Mouse (Mus musculus): ENCODE measurements around the gene Cit. TPM values are rescaled to one million over a fixed set of nuclear protein-coding genes. Genes with fewer than 3 reads are reported as not detected.

Cit gene
- polyA plus RNA-seq, 1 experiment from 2014 or later = 3.7 TPM

DNA sequence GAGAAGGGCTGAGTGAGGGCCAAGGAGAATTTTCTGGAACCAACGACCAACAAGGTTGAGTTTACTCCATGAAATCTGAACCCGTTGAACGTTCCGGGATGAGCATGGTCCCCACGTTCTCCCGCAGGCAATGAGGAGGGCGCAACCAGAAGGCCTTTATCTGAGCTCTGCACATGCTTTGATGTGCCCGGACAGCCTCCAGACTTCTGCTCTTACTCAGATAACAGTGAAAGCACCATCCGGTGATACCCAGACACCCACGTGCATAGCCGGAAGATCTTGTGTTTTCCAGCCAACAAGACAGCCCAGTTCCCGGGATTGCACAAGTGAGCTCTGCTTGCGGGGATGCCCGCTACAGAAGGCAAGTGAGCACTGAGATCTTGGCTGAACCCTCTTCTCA, 181.5 kb downstream of the Cit start:
- 92% methylated on average over 14 of the region's 14 CpGs for WGBS
- no peaks in the 10 kb centered on the region for H3K9me3 ChIP-seq (ENCODE audit: control insufficient read depth)
- H3K27me3 ChIP-seq (replicated peaks; ENCODE audit: control insufficient read depth, insufficient read depth, low read length) = no peaks in the 10 kb centered on the region
- no peak overlapping the region for H3K27ac ChIP-seq (ENCODE audit: low read depth, low read length)
- 0 out of 2 replicates have a peak, but pooled peaks cover under 1% of the 10 kb centered on the region for H3K36me3 ChIP-seq (ENCODE audit: control insufficient read depth, insufficient read depth)
- TF ChIP-seq CTCF (IDR thresholded peaks at IDR 0.05; ENCODE audit: low read depth) = no peak
- H3K4me3 ChIP-seq (ENCODE audit: low read depth, low read length) = no peak overlapping the region
- ATAC-seq = no peak
- H3K9ac ChIP-seq (ENCODE audit: low read depth, low read length) = no peak overlapping the region
- no peak overlapping the region for H3K4me2 ChIP-seq (replicated peaks; ENCODE audit: low read depth)
- no peaks in the 10 kb centered on the region; the same call in 1 of the 2 replicates for H3K4me1 ChIP-seq (replicated peaks; ENCODE audit: control insufficient read depth, insufficient read depth, low read length)

DNA sequence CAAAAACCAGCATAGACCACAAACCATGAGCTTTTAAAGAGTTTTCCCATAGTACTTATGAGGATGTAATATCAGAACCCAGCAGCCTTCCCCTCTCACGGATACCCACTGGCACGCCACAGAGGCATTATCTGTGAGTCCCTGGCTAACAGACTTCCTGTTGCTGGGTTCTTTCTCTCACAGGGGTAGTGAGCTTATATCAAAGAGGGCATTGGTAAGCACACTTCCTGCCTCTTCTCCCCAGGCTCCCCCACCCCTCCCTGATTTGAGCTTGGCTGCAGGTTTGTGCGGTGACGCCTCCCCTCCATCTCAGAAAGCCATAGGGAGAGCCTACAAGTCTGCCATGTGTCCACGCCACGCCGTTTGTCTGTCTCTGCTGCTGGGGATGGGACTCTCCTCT, 184.0 kb downstream of the Cit start:
- no peak for TF ChIP-seq CTCF (IDR thresholded peaks at IDR 0.05; ENCODE audit: low read depth)
- WGBS = 54% methylated on average over 7 of the region's 7 CpGs
- ATAC-seq = no peak
- H3K4me3 ChIP-seq (ENCODE audit: low read depth, low read length) = no peak overlapping the region
- H3K9ac ChIP-seq (ENCODE audit: low read depth, low read length) = no peak overlapping the region
- H3K4me2 ChIP-seq (replicated peaks; ENCODE audit: low read depth) = no peak overlapping the region
- H3K27me3 ChIP-seq (replicated peaks; ENCODE audit: control insufficient read depth, insufficient read depth, low read length) = no peaks in the 10 kb centered on the region
- no peak overlapping the region for H3K27ac ChIP-seq (ENCODE audit: low read depth, low read length)
- no peaks in the 10 kb centered on the region for H3K36me3 ChIP-seq (ENCODE audit: control insufficient read depth, insufficient read depth)
- H3K9me3 ChIP-seq (ENCODE audit: control insufficient read depth) = no peaks in the 10 kb centered on the region
- H3K4me1 ChIP-seq (replicated peaks; ENCODE audit: control insufficient read depth, insufficient read depth, low read length) = no peaks in the 10 kb centered on the region

GRCm38 (mm10) chr5:116030566-116031189, 185.6 kb downstream of the Cit start:
- H3K4me2 ChIP-seq (replicated peaks; ENCODE audit: low read depth) = 0 out of 2 replicates have a peak overlapping the region, but pooled peaks have one; percentile 17
- ATAC-seq = no peak; the same call in 1 of the 2 replicates
- 9% methylated on average over 19 of the region's 19 CpGs for WGBS
- H3K36me3 ChIP-seq (ENCODE audit: control insufficient read depth, insufficient read depth) = no peaks in the 10 kb centered on the region
- no peak overlapping the region for H3K9ac ChIP-seq (ENCODE audit: low read depth, low read length)
- H3K27me3 ChIP-seq (replicated peaks; ENCODE audit: control insufficient read depth, insufficient read depth, low read length) = no peaks in the 10 kb centered on the region
- H3K4me3 ChIP-seq (ENCODE audit: low read depth, low read length) = no peak overlapping the region
- H3K9me3 ChIP-seq (ENCODE audit: control insufficient read depth) = no peaks in the 10 kb centered on the region
- no peak overlapping the region for H3K27ac ChIP-seq (ENCODE audit: low read depth, low read length)
- TF ChIP-seq CTCF (IDR thresholded peaks at IDR 0.05; ENCODE audit: low read depth) = no peak
- no peaks in the 10 kb centered on the region for H3K4me1 ChIP-seq (replicated peaks; ENCODE audit: control insufficient read depth, insufficient read depth, low read length)

DNA sequence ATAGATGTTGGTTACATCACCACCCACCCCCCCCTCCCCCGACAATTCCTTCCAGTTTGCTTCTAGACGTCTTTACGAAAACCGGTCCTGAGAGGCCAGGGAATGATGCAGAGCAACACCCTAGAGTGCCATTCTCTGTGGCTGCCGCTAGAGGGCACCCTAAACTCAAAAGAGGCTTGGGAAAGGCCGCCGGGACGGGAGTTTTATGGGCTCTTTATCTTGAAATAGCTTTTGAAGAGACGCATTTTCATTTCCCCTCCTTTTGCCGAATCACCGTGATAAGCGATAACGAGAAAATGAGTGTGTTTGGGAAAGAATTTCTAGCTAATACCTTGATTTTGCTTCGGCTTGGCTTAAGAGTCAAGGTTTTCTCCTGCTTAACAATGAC, 186.1 kb downstream of the Cit start:
- Histone ChIP-seq H3K27ac (ENCODE audit: low read depth, low read length) (no peak overlapping the region), H3K4me1 (replicated peaks; ENCODE audit: control insufficient read depth, insufficient read depth, low read length) (no peaks in the 10 kb centered on the region), H3K9ac (ENCODE audit: low read depth, low read length) (no peak overlapping the region), H3K27me3 (replicated peaks; ENCODE audit: control insufficient read depth, insufficient read depth, low read length) (no peaks in the 10 kb centered on the region), H3K36me3 (ENCODE audit: control insufficient read depth, insufficient read depth) (no peaks in the 10 kb centered on the region), H3K4me2 (replicated peaks; ENCODE audit: low read depth) (peak overlapping the region; percentile 17; the same call in 1 of the 2 replicates), H3K4me3 (ENCODE audit: low read depth, low read length) (0 out of 2 replicates have a peak overlapping the region, but pooled peaks have one; percentile 7), H3K9me3 (ENCODE audit: control insufficient read depth) (no peaks in the 10 kb centered on the region)
- 2% methylated on average over 14 of the region's 14 CpGs for WGBS
- no peak; the same call in 1 of the 2 replicates for ATAC-seq
- TF ChIP-seq CTCF (IDR thresholded peaks at IDR 0.05; ENCODE audit: low read depth) = peak; percentile 84

DNA sequence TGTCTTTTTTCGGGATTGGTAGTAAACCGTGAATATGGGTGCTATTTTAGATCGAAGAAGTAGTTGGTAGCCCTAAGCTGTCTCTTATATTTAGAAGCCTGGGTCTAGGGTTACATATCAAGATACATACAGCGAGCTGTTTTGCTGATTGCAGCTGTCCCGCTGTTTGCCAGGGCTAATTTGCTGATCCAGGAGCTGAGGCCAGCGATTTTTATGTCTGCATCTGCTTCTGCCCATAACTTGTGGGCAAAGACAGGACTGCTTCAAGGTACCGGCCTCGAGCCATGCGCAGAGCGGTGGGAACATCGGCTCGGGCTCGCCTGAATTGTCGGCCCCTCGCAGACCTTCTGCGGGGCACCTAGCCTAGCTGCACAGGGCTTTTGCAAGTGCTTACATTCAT, 191.4 kb downstream of the Cit start:
- H3K9ac ChIP-seq (ENCODE audit: low read depth, low read length) = no peak overlapping the region
- H3K4me2 ChIP-seq (replicated peaks; ENCODE audit: low read depth) = no peak overlapping the region
- no peak for TF ChIP-seq CTCF (IDR thresholded peaks at IDR 0.05; ENCODE audit: low read depth)
- H3K4me3 ChIP-seq (ENCODE audit: low read depth, low read length) = no peak overlapping the region
- 68% methylated on average over 16 of the region's 16 CpGs for WGBS
- H3K9me3 ChIP-seq (ENCODE audit: control insufficient read depth) = no peaks in the 10 kb centered on the region
- H3K27ac ChIP-seq (ENCODE audit: low read depth, low read length) = no peak overlapping the region
- no peaks in the 10 kb centered on the region for H3K4me1 ChIP-seq (replicated peaks; ENCODE audit: control insufficient read depth, insufficient read depth, low read length)
- no peaks in the 10 kb centered on the region for H3K36me3 ChIP-seq (ENCODE audit: control insufficient read depth, insufficient read depth)
- no peak for ATAC-seq
- H3K27me3 ChIP-seq (replicated peaks; ENCODE audit: control insufficient read depth, insufficient read depth, low read length) = no peaks in the 10 kb centered on the region

- Histone ChIP-seq H3K27ac (ENCODE audit: low read depth, low read length) (no peak overlapping the region), H3K4me3 (ENCODE audit: low read depth, low read length) (no peak overlapping the region), H3K9ac (ENCODE audit: low read depth, low read length) (no peak overlapping the region), H3K27me3 (replicated peaks; ENCODE audit: control insufficient read depth, insufficient read depth, low read length) (no peaks in the 10 kb centered on the region), H3K9me3 (ENCODE audit: control insufficient read depth) (no peaks in the 10 kb centered on the region), H3K4me2 (replicated peaks; ENCODE audit: low read depth) (no peak overlapping the region), H3K36me3 (ENCODE audit: control insufficient read depth, insufficient read depth) (no peaks in the 10 kb centered on the region), H3K4me1 (replicated peaks; ENCODE audit: control insufficient read depth, insufficient read depth, low read length) (no peaks in the 10 kb centered on the region)
- WGBS = 49% methylated on average over 12 of the region's 12 CpGs
- no peak for TF ChIP-seq CTCF (IDR thresholded peaks at IDR 0.05; ENCODE audit: low read depth)
- ATAC-seq = no peak
Observed at GRCm38 (mm10) chr5:116037731-116038130, 192.7 kb downstream of the Cit start.

Data from intestine, postnatal 0 days (tissue).